Mouse (Mus musculus) adipose tissue, adult 10 weeks (tissue): ENCODE data around the gene Map7. TPM values are rescaled to one million over a fixed set of nuclear protein-coding genes. Genes with fewer than 3 reads are reported as not detected.

Experiments used
- polyA plus RNA-seq: library from polyadenylated mRNA; stranded (reverse); fragments of 350-450 nt; fragmentation: Illumina TruSeq; extraction: RNeasy Lipid Tissue Mini Kit (QIAGEN cat#74804); gene quantifications from one replicate; pipeline ENCODE4 v1.2.3, GENCODE M21; 2014; ENCODE audit warnings: low read depth, low replicate concordance

Gene Map7
- 54.5 TPM for polyA plus RNA-seq

GRCm38 (mm10) chr10:20148130-20148772, at the start of gene Map7:
TSS of gene Map7 (plus strand) at chr10:20148471.

GRCm38 (mm10) chr10:20311918-20312735, 163.9 kb downstream of the Map7 start, which contains the start of gene Bclaf1:
TSS of gene Bclaf1 (plus strand) at chr10:20312469.

Other genes starting within 250 kb of the Map7 start
- gene Pex7, start 240.8 kb upstream of the Map7 start, polyA plus RNA-seq: 29.3 TPM
- 18.4 TPM for gene Map3k5, start 214.0 kb upstream of the Map7 start, polyA plus RNA-seq
- 75.7 TPM for gene Bclaf1, start 164.0 kb downstream of the Map7 start, polyA plus RNA-seq
- gene Mtfr2, start 199.3 kb downstream of the Map7 start, polyA plus RNA-seq: 0.99 TPM